Mouse (Mus musculus) adrenal gland, adult 2 months (tissue): ENCODE results near the gene Exosc3. TPM values are rescaled to one million over a fixed set of nuclear protein-coding genes. Genes with fewer than 3 reads are reported as not detected.
A peak's percentile ranks its signal among the peaks of the same experiment; 100 is the strongest.
"Not testable (repeated sequence)": the region's sequence is repeated elsewhere in the genome, so short reads cannot be mapped to it uniquely, and the experiment has no call there.

ENCODE experiments used
- DNase-seq: peaks from one replicate; pipeline ENCODE4 v3.0.0; 2021
- long read RNA-seq: library from polyadenylated mRNA; stranded (forward); transcript quantifications from one replicate; pipeline ENCODE4 v2.0.0, GENCODE M21; 2021
- polyA plus RNA-seq: library from polyadenylated mRNA; depleted of rRNA; stranded (reverse); fragments of >200 nt; gene quantifications from 2 replicates; pipeline ENCODE4 v1.2.3, GENCODE M21; 2012; rRNA removed
- total RNA-seq, 2 experiments: library from RNA; stranded (reverse); gene quantifications; 2 replicates each; pipeline ENCODE4 v1.2.3; 2021

Gene Exosc3
- total RNA-seq: 10 to 100 TPM; 24.3 to 38.1 TPM
- polyA plus RNA-seq: 21.4 and 30.3 TPM in 2 replicates
- long read RNA-seq, transcript Exosc3-201 (4 exons, 1,077 nt): major isoform, 36 of 41 reads
- long read RNA-seq, partial matches to known transcripts: 0 of 41 reads
- long read RNA-seq, other reads (novel, unspliced or antisense): 4 of 41 reads

DNA sequence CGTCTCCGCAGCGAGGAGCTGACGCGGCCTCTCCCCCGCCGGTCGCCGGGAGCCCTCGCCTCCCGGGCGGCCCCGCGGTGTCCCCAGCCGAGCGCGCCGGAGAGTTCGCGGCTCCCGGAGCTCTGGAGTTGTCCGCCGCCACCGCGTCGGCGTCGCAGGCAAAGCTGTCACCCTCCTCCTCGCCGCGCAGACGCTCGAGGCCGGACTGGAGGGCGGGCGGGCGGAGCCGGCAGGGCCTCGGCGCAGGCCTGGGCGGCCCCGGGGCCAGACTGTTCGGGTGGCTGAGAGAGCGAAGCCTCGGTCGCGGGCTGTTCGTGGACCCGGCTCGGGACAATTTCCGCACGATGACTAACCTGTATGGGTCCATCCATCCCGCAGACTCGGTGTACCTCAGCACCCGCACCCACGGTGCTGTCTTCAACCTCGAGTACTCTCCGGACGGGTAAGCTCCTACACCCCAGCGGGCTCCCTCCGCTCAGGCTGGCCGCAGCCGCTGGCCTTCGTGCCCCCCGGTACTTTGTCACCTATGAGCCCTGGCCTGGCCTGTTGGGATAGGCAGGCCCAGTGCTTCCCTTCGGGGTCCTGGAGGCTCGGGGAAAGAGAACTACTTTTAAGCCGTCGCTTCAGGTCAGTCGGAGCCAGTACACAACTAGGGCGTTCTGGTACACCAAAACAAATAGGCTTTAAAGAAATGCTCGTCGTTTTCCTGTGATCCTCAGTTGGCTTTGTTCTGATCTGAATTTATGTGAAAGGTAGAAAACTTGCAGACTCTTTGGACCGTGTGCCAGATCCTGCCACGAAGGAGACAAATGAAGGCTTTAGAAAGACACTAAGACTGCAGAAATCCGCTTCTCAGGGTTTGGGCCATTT, at the start of gene Exosc3:
Gene Exosc3 (minus strand): TSS at position 447 of the 870 bp plus-strand sequence.
- DNase-seq: peak; percentile 82

DNA sequence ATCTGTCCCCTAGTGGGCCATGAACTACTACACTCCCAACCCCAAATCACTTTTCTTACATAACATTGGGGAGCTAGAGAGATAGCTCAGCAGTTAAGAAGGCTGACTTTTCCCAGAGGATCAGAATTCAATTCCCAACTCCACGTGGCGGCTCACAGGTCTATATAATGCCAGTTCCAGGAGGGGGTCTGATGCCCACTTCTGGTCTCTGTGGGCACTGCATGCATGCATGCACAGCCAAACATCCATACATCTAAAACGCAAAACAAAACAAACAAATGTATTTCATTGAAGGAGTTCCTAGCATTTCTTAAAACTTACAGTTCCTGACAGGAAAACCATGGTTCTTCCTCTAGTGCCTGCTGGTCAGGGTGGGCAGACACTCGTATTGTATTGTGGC, 49.6 kb upstream of the Exosc3 start:
- no peak for DNase-seq

DNA sequence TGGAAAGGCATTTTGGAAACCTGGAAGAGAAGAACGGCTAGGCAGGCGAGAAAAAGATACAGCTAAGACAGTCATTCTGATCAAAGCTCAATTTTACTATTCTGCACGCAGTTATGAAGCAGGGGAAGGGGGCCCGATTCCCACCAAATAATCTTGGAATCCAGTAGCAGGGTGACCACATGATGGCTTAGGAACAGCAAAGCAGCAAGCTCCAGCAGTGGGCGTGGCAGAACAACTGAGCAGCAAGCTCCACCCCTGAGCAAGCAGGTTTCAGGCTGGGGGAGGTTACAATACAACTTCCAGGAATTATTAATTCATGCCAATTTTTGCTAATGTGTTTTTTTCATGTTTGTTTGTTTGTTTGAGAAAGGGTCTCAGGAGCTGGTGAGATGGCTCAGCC, 44.8 kb upstream of the Exosc3 start:
- not testable (repeated sequence) for DNase-seq

DNA sequence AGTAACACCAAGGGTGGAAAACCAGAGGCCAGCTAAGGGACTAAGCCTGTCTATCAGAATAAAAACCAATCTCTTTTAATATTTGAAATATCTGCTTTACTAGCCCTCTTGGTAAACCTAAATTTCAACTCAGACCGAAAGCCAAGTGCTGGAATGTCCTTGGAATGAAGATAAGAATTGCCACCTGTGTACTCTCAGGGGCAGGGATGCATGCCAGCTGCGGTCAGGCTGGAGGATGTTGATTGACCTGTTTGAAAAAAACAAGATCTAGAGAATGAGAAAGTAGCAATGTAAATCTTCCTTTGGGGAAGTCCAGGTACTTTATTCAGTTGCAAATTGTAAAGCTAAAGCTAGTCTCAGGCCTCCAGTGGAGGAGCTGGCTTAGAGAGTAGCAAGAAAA, 39.6 kb upstream of the Exosc3 start:
- not testable (repeated sequence) for DNase-seq

DNA sequence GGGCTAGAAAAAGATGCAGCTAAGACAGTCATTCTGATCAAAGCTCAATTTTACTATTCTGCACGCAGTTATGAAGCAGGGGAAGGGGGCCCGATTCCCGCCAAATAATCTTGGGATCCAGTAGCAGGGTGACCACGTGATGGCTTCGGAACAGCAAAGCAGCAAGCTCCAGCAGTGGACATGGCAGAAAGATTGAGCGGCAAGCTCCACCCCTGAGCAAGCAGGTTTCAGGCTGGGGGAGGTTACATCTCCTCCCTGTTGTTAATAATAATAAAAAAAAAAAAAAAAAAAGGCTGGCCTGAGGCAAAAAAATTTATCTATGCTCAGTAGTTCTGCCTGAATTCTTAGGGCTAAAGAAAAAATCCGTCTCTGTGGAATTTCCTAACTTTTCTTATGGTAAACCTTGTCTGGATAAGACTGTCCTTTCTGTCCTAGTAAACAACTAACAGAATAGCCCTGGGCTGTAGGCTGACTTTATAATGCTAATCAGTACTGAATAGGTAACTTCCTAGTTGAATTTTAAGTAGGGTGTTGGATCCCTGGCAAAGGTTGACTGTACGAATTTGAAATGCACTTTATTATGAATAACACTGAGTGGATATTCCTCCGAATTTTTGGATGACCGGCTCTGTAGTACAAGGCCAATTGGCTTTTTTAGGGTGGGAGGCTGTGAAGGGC, 38.5 kb upstream of the Exosc3 start:
- not testable (repeated sequence) for DNase-seq

DNA sequence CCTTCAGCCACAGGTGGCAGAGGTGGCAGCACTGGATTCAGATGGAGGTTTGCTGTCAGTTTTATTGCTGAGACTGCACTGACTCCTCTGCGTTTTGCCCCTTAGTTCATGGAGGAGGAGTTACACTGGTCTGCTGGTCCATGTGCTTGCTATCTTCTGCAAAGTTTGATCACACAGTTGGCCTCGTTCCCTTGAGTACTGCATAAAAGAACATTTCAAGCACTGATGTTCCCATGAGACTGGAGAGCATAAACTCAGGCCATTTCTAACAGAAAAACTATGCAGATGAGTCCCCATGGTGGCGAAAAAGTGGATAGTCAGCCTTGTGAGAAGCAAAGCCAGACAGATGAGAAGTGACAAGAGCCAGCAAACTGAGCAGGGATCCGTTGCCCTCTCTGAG, 34.0 kb upstream of the Exosc3 start:
- DNase-seq: no peak

DNA sequence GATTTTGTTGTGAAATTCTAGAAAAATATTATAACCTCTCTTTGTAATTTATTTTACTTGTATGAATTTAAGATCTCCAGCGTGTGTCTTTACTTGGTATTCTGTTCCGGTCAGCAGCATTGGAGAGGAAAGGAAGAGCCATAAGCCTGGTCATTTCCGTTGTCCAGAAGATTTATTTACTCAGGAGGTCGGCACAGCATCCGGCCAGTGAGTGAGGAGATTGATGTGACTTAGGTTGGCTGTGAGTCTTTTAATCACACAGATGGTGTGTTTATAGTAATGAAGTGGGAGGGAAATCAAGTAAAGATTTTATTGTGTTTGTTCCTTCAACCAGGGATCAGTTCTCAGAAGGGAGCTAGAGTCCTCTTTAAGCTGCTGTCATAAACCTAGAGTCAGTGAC, 32.3 kb upstream of the Exosc3 start:
- no peak for DNase-seq

DNA sequence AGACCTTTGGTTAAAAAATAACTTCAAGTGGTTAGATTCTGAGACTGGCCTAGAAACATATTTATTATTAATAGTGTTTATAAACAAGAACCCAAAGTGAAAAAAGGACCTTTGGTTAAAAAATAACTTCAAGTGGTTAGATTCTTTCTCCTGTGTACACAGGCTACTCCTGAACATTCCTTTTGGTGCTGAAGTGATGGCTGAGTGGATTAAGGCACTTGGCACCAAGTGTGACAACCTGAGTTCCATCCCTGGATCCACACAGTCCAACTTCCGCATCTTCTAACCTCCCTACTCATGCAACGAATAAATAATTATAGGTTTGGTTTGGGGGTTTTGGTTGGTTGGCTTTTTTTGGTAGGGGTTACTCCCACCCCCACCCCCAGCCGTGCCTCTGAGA, 28.7 kb upstream of the Exosc3 start:
- DNase-seq: no peak

DNA sequence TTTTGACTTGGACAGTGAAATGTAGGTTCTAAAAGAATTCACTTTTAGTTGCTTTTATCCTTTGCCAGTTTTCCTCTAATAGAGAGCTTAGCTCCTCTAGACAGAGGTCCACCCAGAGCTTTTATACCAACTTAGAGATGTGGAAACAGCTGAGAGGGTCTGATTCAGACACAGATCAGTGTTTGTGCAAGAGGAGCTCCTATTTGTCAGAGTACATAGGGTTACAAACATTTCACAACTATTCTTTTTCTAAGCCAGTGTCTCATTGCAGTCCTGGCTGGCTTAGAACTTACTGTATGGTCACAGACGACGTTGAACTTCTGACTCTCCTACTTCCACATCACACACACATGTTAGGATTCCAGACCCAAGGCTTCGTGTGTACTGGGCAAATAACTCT, 14.1 kb upstream of the Exosc3 start:
- DNase-seq: no peak

DNA sequence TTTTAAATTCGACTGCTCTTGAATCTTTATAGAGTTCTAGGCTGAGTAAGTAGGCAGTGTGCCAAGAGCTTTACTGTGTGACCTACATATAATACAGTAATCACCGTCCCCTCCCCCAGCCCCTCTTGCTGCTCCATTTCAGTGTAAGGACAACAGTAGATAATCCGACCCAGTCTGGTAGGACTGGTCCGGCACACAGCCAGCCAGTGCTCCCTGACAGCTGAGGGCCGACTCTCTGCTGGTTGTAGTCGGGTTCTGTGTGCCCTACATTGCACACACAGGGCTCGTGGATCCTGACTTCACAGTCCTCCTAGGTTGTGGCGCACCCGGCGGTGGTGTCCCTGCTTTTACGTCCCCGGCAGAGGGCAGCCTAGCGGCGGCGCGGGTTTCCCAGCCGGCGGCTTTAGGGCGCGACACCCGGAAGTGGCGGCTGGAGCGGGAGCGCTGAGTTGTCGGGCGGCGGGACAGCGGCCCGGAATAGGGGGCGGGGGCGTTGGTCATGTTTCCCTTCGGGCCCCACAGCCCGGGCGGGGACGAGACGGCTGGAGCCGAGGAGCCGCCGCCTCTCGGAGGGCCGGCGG, 773 bp downstream of the Exosc3 start, which contains the start of gene Dcaf10:
Gene Dcaf10 (plus strand): TSS at position 433 of the 581 bp plus-strand sequence.
- peak; percentile 97 for DNase-seq

DNA sequence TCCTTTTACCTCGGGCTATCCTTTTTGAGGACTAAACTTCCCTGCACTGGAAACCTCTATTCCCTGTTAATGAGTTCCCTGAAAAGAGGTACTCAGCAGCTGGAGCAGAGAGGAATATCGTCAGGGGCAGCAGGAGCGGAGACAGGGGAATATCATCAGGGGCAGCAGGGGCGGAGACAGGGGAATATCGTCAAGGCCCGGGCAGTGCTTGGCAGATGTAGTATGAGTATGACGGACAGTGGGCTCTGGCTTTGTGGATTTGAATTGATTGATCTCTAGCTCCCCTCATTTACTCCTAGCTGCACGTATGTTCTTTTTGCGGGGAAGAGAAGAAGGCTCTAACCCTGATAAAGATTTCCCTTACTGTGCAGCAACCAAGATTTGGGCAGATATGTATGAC, 1.3 kb downstream of the Exosc3 start:
- peak; percentile 7 for DNase-seq

DNA sequence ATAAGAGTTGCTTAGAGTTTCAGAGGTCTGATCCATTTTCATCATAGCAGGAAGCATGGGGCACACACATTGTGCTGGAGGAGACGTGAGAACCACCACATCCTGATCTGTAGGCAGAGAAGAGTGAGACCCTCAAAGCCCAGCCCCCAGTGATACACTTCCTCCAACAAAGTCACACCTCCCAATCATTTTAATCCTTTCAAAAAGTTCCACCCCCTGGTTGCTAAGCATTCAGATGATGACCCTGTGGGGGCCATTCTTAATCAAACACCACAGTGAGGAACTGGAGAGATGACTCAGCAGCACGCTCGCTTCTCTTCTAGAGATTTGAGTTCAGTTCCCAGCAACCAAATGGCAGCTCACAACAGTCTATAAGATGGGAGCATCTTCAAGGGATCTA, 10.1 kb downstream of the Exosc3 start:
- no peak for DNase-seq

DNA sequence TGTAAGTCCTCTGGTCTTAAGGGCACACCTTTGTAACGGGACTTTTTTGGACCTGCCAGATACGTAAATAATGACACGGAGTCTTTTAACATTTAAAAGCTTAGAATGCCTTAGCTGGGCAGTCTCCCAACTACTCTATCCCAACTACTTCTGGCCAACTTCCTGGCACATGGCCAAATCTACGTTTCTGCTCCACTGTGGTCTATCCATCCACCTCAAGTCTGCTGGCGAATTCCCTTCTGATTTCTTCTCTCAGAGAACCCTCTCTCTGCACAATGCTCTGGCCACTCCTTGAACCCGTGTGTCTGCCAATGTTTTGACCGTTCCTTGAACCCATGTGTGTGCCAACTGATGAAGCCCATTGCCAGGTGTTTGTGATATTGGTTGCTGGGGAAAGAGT, 11.4 kb downstream of the Exosc3 start:
- DNase-seq: peak; percentile 12

DNA sequence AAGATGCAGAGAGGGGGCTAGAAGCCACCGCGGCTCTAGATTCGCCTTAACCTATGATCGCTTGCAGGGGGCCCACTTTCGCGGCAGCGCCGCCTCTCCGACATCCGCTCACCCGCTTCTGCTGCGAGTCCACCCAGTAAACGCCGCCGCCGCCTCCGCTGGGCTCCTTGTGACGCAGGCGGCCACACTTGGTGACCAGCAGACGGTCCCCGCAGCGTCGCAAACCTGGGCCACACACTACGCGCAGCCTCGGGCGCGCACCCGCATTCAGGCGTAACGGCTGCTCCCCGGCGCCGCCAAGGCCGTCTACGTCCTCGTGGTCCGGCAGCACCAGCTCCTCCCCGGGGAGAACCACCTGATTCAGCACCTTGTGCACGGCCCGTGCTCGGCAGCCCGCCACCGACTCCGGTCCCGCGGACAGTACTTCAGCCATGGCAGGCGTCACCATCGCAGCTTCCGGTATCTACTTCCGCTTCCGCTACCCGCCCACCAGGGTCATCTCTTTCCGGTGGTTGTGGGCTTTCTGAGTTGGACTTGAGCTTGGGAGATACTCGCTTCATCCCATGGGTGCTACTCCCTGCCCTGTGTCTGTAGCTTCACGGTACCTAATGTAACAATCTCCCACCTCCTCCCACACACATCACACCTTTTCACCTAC, 22.2 kb downstream of the Exosc3 start:
- peak; percentile 92 for DNase-seq

DNA sequence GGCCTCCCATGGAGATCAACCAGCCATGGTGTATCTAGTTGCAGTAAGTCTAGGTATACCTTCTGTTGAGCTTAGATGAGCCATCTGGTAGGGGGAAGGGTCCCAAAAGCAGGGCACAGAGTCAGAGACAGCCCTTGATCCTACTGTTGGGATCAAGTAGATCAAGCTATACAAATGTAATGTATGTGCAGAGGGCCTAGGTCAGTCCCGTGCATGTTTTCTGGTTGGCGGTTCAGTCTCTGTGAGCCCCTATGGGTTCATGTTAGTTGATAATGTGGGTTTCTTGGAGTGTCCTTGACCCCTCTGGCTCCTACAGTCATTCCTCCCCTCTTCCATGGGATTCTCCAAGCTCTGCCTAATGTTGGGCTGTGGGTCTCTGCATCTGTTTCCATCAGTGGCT, 31.5 kb downstream of the Exosc3 start:
- no peak for DNase-seq

DNA sequence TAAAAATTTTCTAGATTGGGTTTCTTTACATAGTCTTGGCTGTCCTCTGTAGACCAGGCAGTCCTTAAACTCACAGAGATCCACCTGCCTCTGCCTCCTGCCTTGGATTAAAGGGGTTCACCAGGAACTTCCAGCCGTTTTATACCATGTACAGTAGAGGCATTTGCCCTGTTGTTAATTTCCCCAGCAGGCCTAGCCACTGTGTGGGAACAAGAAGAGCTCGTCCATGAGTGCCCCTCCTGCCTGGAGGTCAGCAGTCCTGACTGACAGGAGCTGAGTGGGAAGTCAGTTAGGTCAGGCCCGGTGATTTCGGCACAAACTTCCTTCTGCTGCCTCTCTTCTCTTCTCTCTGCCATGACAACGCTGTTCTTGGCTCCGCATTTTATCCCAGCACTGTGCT, 33.9 kb downstream of the Exosc3 start:
- no peak for DNase-seq

DNA sequence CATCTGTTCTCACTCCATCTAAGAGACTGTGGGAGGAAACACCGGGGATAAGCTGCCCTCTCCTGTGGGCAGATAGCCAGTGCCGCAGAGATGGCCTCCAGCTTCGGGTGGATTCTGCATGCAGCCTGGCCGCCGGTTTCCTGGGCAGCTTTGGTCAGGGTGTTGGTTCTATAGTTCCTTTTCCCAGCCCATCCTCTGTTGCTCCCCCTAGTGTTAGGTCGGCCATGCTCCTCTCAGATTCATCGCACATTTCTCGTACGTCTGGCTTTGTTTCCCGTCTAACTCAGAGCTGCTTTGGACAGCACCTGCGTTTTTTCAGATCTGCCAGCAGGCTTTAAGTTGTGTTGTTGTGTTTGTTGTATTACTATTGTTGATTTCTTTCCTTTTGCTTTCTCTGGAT, 34.5 kb downstream of the Exosc3 start:
- peak; percentile 26 for DNase-seq

DNA sequence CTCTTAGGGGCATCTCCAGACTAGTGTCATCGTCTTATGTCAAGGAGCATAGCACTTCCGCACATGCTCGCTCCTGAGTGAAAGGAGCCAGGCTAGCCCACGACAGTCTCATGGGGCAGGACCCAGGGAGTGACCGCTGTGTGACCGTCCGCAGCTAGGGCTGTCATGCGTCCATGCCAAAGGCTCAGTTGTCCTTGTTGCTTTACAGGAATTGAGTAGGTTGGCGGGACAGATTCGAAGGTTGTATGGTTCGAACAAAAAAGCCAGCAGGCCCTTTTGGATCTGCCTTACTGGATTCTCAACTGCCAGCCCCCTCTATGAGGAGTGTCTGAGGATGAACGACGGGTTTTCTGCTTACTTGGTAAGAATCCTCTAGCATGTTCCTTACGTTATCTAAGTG, 37.0 kb downstream of the Exosc3 start:
- DNase-seq: no peak

DNA sequence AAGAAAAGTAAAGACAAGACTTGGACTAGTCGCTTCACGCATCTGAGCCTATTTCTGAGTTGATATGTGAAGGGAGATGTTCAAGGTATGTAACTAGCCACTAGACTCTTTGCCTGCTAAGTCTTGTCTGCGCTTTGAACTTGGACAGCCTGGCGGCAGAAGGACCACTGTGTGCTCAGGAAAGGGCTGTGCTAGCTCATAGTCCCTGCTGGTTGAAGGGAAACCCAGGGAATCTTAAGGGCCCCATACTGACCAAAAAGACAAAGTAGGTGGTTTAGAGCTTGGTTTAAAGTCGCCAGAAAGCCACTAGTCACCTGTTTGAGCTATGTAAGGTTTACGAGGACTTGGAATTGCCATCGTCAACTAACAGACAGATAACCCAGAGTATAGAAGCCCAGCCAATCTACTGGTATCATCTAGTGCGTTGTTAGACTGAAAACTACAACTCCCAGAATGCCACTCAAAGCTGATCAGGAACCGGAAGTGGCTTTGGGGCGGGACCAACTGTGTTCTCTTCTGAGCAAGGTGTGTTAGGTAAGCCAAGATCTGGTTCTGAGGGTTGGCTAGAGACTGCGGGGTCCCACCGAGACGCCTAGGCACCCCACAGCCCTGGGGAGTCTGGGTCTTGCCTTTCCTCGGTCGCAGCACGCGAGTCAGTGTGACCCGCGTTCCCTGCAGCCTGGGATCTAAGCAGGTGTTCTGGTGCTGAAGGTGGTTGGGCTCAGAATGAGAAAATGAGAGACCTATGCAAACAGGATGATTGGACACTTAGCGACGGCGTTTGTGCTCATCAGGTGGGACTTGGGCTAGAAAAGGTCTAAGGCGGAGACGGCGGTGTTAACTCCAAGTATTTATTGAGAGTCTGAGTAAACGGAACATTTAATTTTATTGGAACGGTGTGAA, 45.6 kb downstream of the Exosc3 start, which contains the start of gene Trmt10b:
Gene Trmt10b (plus strand): TSS at position 466 of the 903 bp plus-strand sequence.
- peak; percentile 71 for DNase-seq

DNA sequence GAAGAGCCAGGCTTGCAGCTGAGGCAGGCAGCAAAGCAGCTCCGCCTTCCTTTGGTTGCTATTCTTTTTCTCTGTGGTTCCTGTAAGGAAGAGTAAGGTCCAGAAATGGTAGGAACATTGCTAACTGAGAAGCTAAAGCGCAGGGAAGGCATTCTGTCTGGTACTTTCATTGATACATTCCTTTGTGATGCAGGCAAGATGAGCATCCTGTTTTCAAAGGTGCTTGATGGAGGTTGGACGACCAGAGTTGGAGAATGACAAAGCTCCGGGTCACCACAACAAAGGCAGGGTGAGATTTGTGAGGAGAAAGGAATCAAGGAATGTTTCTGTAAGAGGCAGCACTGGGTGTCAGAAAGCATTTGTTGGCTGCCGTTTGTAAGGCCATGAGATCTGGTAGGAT, 54.6 kb downstream of the Exosc3 start:
- no peak for DNase-seq

DNA sequence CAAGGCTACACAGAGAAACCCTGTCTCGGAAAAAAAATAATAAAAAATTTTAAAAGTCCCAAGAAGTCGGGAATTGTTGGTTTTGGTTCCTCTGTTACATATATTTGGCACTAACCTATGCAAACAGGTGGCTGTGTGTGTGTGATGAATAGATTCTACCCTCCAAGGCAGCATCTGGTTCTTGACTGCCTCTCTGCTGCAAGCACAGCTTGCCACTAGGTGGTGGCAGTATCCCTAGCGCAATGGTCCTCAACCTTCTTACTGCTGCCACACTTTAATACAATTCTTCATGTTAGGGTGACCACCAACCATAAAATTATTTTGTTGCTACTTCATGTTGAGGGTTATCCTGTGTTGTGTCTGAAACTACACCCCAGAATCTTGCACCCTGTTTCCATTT, 56.2 kb downstream of the Exosc3 start:
- DNase-seq: no peak
